Mouse (Mus musculus): ENCODE data around the gene Syne4.

Syne4 gene

GRCm38 (mm10) chr7:30314721-30315155 is at the start of gene Syne4:
TSS of gene Syne4 (plus strand) at chr7:30314807.
- DNase-seq (ENCODE audit: low spot score), result no peak

GRCm38 (mm10) chr7:30265041-30265440 is 49.6 kb upstream of the Syne4 start:
- no peak for DNase-seq (ENCODE audit: low spot score)

GRCm38 (mm10) chr7:30265531-30265930 is 49.1 kb upstream of the Syne4 start:
- no peak for DNase-seq (ENCODE audit: low spot score)

- DNase-seq (ENCODE audit: low spot score), result no peak
These were observed 48.7 kb upstream of the Syne4 start for GRCm38 (mm10) chr7:30265935-30266334.

GRCm38 (mm10) chr7:30266780-30267179 is 47.8 kb upstream of the Syne4 start:
- DNase-seq (ENCODE audit: low spot score), result no peak

GRCm38 (mm10) chr7:30269641-30270040 is 45.0 kb upstream of the Syne4 start:
- DNase-seq (ENCODE audit: low spot score), result no peak

- no peak for DNase-seq (ENCODE audit: low spot score)
These were observed 40.2 kb upstream of the Syne4 start for GRCm38 (mm10) chr7:30274383-30274782.

- DNase-seq (ENCODE audit: low spot score), result no peak
These were observed 35.7 kb upstream of the Syne4 start for GRCm38 (mm10) chr7:30278911-30279310.

- DNase-seq (ENCODE audit: low spot score), result no peak
These were observed 35.1 kb upstream of the Syne4 start for GRCm38 (mm10) chr7:30279536-30279935.

GRCm38 (mm10) chr7:30279951-30280669 is 34.5 kb upstream of the Syne4 start, which contains the start of the genes Thap8 and Wdr62:
TSS of gene Thap8 (plus strand) at chr7:30280094.
TSS of gene Wdr62 (minus strand) at chr7:30280419.
- peak; percentile 93 for DNase-seq (ENCODE audit: low spot score)

GRCm38 (mm10) chr7:30280670-30281138 is 33.9 kb upstream of the Syne4 start:
- DNase-seq (ENCODE audit: low spot score), result peak; percentile 87

GRCm38 (mm10) chr7:30281522-30281921 is 33.1 kb upstream of the Syne4 start:
- no peak for DNase-seq (ENCODE audit: low spot score)

- DNase-seq (ENCODE audit: low spot score), result no peak
These were observed 31.9 kb upstream of the Syne4 start for GRCm38 (mm10) chr7:30282740-30283139.

GRCm38 (mm10) chr7:30286701-30287410 is 27.8 kb upstream of the Syne4 start:
- DNase-seq (ENCODE audit: low spot score), result no peak

- DNase-seq (ENCODE audit: low spot score), result no peak
These were observed 26.6 kb upstream of the Syne4 start for GRCm38 (mm10) chr7:30288046-30288445.

- peak; percentile 39 for DNase-seq (ENCODE audit: low spot score)
These were observed 25.4 kb upstream of the Syne4 start for GRCm38 (mm10) chr7:30289071-30289713.

GRCm38 (mm10) chr7:30289714-30290399 is 24.8 kb upstream of the Syne4 start:
- peak; percentile 69 for DNase-seq (ENCODE audit: low spot score)

- DNase-seq (ENCODE audit: low spot score), result peak; percentile 92
These were observed 23.1 kb upstream of the Syne4 start, which contains the start of gene Clip3 for GRCm38 (mm10) chr7:30291215-30292131. TSS of gene Clip3 (plus strand) at chr7:30291728.

GRCm38 (mm10) chr7:30293795-30294194 is 20.8 kb upstream of the Syne4 start:
- DNase-seq (ENCODE audit: low spot score), result no peak

- DNase-seq (ENCODE audit: low spot score), result no peak
These were observed 20.3 kb upstream of the Syne4 start for GRCm38 (mm10) chr7:30294296-30294695.

GRCm38 (mm10) chr7:30295103-30295502 is 19.5 kb upstream of the Syne4 start:
- peak; percentile 78 for DNase-seq (ENCODE audit: low spot score)

Measured in testis, postnatal 10 days (tissue).